Mouse (Mus musculus): Measurements from ENCODE around the gene B230307C23Rik.

DNA sequence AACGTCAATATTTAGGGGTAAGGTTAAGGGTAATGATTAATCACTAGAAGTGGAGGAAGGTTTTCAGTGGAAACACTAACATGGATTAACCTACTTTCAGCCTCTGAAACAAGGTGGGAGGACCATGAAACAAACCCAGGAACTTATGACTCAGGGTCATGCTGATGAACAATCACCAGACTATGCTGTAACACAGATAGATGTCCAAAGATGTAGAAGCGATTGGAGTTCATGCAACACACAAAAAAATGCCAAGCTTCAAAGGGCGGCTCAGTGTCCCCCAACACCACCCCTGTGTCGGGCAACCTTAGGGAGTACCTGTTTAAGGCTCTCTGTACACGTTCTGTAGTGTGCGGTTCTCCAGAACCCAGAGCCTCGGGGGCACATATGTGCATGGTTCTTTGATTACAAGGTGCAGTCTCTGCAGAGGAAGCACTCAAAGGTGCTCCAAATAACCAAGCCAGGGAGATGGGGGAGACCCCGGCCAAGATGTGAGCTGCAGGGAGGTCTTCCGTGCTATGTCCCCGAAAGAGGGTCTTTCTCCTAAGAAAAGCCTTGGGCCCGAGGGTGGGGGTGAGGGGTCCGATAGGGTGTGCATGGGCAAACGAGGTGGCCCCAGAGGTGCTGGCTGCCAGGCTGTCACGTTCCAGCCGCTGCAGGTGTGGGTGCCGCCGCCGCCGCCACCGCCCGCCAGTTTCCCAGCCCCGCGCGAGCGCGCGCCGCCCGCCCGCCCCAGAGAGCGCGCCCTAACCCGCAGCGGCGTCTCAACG, 35.5 kb upstream of the B230307C23Rik start:
- TF ChIP-seq CTCF (IDR thresholded peaks at IDR 0.05; ENCODE audit: extremely low read depth, insufficient read depth, low read length) (no peak), POLR2A (IDR thresholded peaks at IDR 0.05; ENCODE audit: extremely low read depth, insufficient read depth, low read length) (no peak)
